8 mouse cellular contexts compared by ENCODE assay signal in the genomic region with DNA sequence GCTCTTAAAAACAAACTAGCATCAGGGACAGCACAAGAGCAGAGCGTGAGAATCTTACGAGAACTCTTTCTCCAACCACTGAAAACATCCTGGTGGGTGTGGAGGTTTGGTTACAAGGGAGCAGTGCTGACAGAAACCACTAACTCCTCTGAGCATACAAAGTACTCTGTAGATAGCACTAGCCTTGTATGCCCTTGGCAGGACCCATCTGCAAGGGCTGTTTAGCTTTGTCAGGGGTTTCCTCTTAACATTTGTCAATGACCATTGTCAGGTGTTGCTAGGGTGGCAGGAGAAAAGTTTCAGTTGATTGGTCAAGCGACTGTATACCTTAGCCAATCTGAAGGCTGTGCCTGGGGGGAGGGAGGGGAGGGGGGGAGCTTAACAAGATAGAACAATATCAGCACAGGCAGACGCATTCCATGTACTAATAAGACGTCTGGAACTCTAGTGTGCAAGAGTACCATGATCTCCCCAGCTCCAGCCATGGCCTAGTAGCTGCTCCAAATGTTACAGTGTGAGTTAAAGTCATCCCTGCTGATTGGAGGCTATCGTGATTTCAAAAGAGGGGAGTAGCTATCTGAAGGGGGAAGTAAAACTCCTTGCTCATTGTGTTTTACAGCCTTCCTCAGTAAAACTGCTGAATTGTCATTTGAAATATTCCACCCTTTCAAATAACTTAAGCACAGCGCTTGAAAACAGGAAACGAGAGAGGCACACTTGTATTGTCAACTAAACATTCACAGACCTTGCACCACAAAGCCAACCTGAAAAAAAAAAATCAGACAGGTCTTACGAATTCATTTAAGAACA.
DNase-seq lines count a peak whose midpoint lies in the region; ATAC-seq and TF ChIP-seq lines count a peak whose summit lies in the region.

No protein-coding gene starts in this region.

- DNase-seq in heart, postnatal 25 days (ENCODE audit: low spot score) = no peak
- DNase-seq in embryo, embryonic 10 days (ENCODE audit: low spot score) = peak; percentile 37
- peak; percentile 62 for DNase-seq in hindbrain, postnatal 0 days (ENCODE audit: low spot score)
- DNase-seq in left cerebral cortex, postnatal 36 days (ENCODE audit: low spot score in 2 of 2) = no peak
- DNase-seq in urinary bladder, postnatal 36 days (ENCODE audit: low spot score in 2 of 2) = no peak
- no peak for DNase-seq in adrenal gland, postnatal 14 days

- H3K4me2 ChIP-seq in heart, embryonic 12.5 days = no peak overlapping the region
- no peak overlapping the region for H3K4me2 ChIP-seq in hindbrain, postnatal 0 days (ENCODE audit: low read depth, low read length)

- peak overlapping the region; percentile 37; the same call in 1 of the 2 replicates for H3K27ac ChIP-seq in heart, embryonic 12.5 days (ENCODE audit: poor library complexity, severe bottlenecking)
- H3K27ac ChIP-seq in hindbrain, postnatal 0 days = 0 out of 2 replicates have a peak overlapping the region, but pooled peaks have one; percentile 45

- ATAC-seq in heart, embryonic 12.5 days (ENCODE audit: insufficient number of reproducible peaks, low FRiP score) = peak; percentile 77
- peak; percentile 86 for ATAC-seq in hindbrain, postnatal 0 days
- ATAC-seq in megakaryocyte progenitor cell, adult 5-6 weeks (replicated peaks; ENCODE audit: poor library complexity) = peak; percentile 91

- 25% methylated on average over 9 of the region's 9 CpGs for WGBS in heart, embryonic 12.5 days
- WGBS in hindbrain, postnatal 0 days = 38% methylated on average over 9 of the region's 9 CpGs

- no peak for TF ChIP-seq CTCF in hindbrain, postnatal 0 days (IDR thresholded peaks at IDR 0.05; ENCODE audit: low read depth)

- intact Hi-C loops in heart, postnatal 25 days (cut with DNase I) = no loop called here
- intact Hi-C loops in left cerebral cortex, postnatal 36 days (cut with DNase I) = no loop called here

- no peak overlapping the region for H3K9ac ChIP-seq in heart, embryonic 12.5 days
- 0 out of 2 replicates have a peak overlapping the region, but pooled peaks have one; percentile 5 for H3K9ac ChIP-seq in hindbrain, postnatal 0 days (replicated peaks; ENCODE audit: low read length)

- no peaks in the 10 kb centered on the region for H3K36me3 ChIP-seq in heart, embryonic 12.5 days
- no peaks in the 10 kb centered on the region for H3K36me3 ChIP-seq in hindbrain, postnatal 0 days (ENCODE audit: insufficient read depth, low read length)

- H3K4me1 ChIP-seq in heart, embryonic 12.5 days (replicated peaks) = peaks cover 9% of the 10 kb centered on the region; the same call in 1 of the 2 replicates
- no peaks in the 10 kb centered on the region for H3K4me1 ChIP-seq in hindbrain, postnatal 0 days (ENCODE audit: insufficient read depth, low read length)

- H3K27me3 ChIP-seq in heart, embryonic 12.5 days (replicated peaks) = peaks cover 73% of the 10 kb centered on the region
- no peaks in the 10 kb centered on the region for H3K27me3 ChIP-seq in hindbrain, postnatal 0 days (ENCODE audit: insufficient read depth, low read length)

- 0 out of 2 replicates have a peak, but pooled peaks cover 4% of the 10 kb centered on the region for H3K9me3 ChIP-seq in heart, embryonic 12.5 days (replicated peaks)
- no peaks in the 10 kb centered on the region for H3K9me3 ChIP-seq in hindbrain, postnatal 0 days (ENCODE audit: low read length)

- no peak overlapping the region for H3K4me3 ChIP-seq in heart, embryonic 12.5 days
- no peak overlapping the region for H3K4me3 ChIP-seq in hindbrain, postnatal 0 days (ENCODE audit: low read length)

Comparison
In these comparisons a context has a peak if more than half of its experiments do, and no peak if none do; other contexts are left out.
1. DNase-seq: peak in embryo, embryonic 10 days (single experiment) and hindbrain, postnatal 0 days (single experiment); none in heart, postnatal 25 days (single experiment), left cerebral cortex, postnatal 36 days (0 of 2), urinary bladder, postnatal 36 days (0 of 2) and adrenal gland, postnatal 14 days (single experiment).
2. Peak in every context shown above with its lines, with median percentiles within 50 percentile points of each other: ATAC-seq.